Mouse (Mus musculus) kidney, adult 2 months (tissue): ENCODE measurements at regions not wholly inside any gene's neighbourhood (a gene's known extent, or its start where the extent isn't known, plus 50 kb on each side); places are given as distances from the start of the nearest gene placed in this dataset.

Experiments
- CTCF ChIP-seq: fragments of 200-500 bp; conservative IDR thresholded peaks from 2 replicates; pipeline ENCODE4 v1.5.1; 2011; ENCODE audit warnings: low read depth, mild to moderate bottlenecking, control low read depth, low read length, moderate library complexity, mixed read lengths; ENCODE audit not compliant: insufficient read depth, insufficient read length
- POLR2A ChIP-seq: fragments of 200-500 bp; IDR thresholded peaks from one replicate; pipeline ENCODE4 v1.6.1; 2011; ENCODE audit warnings: low read depth, low read length, control low read depth

DNA sequence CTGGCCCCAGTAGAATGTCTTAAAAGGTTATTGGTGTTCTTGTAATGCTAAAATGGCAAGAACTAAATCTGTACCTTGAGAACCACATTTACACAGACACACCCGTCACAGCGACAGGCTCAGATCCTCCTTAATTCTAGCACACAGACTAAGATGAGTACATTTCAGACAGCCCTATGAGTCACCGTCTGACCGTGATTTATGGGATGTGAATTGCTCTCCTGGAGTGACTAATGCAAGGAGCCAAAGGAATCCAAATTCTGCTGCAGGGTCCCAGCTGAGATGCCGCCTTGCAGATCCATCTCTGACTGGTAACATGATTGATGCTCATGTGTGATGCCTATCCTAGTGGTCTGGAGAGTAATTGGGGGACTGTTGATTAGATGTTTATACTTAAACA lies 381.3 kb upstream of the Mon1b start:
- no peak for TF ChIP-seq CTCF
- no peak for TF ChIP-seq POLR2A
